Mouse (Mus musculus) right cerebral cortex, postnatal 36 days (tissue): ENCODE measurements at regions not wholly inside any gene's neighbourhood (a gene's known extent, or its start where the extent isn't known, plus 50 kb on each side); places are given as distances from the start of the nearest gene placed in this dataset.
A peak's percentile ranks its signal among the peaks of the same experiment; 100 is the strongest.

Experiments used
- DNase-seq, 2 experiments: peaks; one replicate each; pipeline ENCODE4 v3.0.0; 2022; ENCODE audit warnings: low spot score in 2 of 2, mixed read lengths in 1 of 2

DNA sequence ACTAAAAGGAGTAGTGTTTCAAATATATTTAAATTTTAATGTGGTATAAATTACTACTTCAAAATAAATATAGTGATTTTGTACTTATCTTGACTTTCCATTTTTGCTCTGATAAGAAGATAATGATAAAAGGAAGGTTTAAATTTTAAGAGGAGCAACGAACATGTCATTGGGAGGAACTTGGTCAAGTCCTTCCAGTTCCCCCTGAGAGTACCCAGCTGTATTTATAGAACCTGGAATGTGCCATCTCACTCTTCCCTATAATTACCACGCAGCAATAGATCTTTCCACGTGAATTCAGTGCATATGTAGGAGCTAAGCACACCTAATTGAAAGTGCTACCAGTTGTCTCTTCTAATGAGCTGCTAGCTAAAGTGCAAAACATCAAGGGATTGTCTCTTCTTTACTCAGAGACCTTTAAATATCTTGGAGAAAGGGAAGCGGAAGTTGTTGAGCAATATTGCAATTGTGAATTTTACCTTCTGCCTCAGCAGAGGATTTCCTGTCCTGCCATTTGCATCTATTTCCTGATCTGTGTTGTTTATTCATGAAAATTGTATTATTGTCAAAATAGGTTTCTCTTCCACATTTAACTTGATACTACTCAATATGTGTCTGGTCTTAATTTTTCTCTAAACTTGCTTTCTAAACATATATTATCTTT lies 1243.0 kb upstream of the Zeb2 start:
- DNase-seq = no peak

DNA sequence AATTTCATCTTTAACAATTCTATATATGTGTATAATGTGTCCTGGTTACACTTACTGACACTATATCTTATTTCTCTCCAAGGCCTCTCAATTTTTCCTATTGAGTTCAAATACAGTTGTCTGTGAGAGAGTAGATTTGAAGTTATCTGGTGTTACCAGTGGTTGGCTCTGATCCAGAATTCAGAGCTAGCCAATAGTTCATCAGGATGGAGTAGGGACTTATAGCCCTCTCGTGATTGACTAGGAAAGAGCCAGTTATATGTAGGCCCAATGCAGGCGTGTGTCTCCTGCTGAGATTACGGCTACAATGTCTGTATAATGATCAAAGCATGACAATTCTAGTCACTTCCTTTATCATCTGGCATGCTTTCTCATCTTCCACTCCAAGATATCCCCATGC lies 1241.0 kb upstream of the Zeb2 start:
- no peak for DNase-seq

DNA sequence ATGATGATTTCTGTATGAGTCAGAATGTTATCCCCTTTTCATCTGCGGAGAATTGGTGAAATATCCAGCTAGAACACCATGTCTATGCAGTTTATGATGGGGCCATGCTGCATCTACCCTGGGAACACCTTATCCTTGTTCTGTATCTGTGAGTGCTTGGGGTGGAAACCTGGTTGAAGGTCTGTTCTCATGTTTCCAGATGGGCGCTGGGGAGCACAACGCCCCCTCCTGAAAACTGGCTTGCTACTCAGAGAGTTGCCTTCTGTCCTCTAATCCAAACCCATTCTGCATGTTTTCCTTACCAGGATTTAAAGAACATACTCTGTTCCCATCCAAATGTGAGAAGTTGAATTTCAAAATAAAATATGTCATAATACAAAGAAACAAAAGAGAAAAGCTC lies 1239.5 kb upstream of the Zeb2 start:
- DNase-seq = no peak

DNA sequence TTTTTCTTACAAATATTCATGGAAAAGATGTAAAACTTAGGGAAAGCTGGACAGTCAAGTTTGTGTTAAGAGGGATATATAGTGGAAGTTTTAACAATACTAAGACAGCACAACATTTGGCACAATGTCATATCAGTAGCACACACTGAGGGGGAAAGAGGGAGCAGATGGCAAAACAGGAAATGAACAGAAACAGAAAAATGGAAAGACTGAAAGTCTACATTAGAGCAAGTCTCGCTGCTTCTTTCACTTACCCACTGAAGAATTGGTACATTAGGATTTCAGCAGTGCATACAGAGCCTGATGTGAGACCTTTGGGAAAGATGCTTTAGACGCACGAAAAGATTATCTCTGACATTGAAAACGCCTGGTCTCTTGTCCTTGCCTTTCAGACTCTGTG lies 1223.5 kb upstream of the Zeb2 start:
- no peak for DNase-seq

DNA sequence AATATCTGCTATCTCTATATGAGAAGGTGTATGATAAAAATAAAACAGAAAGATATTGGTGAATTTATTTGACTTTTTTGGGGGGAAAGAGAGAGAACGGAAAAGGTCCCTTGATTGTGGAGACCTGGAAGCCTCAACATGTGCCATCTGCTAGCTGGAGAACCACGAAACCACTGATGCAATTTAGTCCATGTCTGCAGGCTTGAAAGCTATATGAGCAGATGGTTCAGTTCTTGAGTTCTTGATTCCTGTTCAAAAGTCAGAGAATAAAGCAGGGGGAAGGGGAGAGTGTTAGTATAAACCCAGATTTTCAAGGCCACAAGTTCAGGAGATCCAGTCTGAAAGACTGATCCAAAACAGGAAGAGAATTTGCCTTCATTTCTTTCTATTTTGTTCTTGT lies 1199.5 kb upstream of the Zeb2 start:
- DNase-seq = no peak

DNA sequence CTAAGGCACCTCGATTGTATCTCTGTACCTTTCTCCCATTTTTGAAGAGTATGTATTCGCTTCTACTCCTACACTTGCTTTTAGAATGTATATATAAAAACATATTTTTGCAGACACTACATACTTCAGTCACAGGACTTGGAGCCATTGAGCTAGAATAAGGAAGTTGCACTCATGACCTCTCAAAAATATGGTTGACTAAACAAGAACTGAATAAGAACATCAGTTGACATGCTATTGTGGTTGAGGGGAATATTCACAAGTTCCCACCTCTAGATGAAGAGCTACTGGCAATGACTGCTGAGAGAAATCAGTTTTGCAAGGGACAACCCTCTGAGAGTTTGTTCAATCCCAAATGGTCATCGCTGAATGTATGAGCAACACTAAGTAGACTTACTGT lies 1198.0 kb upstream of the Zeb2 start:
- no peak for DNase-seq

DNA sequence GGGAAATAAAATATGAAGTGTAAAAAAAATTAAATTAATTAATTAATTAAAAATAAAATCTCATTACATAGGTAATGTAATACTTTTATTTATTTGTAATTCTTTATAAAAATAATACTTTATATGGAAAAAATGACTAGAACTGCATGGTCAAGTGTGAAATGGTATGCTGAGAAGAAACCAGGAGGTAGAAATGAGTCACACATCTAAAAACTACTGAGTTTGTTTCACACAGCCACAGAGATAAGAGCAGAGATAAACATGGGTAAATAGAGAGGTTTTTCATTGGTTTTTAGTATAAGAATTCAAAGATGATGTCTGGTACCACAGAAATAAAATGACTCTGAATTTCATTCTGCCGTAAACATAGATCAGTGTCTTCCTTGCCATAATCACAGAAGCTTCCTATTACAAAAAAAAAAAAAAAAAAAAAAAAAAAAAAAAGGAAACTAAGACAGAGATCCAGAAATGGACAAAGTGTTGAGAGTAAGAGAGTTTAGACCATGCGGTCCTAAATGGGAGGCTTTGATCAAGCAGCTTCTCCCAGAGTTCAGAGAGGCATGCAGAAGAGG lies 1190.5 kb upstream of the Zeb2 start:
- DNase-seq = no peak

DNA sequence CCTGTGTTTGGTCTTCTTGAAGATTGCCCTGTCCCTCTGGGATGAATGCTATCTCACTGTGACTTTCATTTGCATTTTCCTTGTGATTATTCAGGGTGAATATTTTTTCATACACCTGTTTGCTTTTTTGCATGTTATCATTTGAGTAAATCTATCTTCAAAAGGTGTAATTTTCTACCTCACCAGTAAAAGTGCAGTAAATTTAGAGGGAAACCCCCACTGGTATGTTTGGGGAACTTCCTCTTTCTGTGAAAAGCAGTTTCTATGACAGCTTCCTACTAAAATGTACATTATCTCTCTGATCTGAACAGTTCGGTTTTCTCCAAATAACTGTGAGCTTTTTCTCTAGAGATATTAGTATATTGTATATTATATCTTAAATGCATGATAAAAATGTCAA lies 1185.4 kb upstream of the Zeb2 start:
- DNase-seq = no peak

DNA sequence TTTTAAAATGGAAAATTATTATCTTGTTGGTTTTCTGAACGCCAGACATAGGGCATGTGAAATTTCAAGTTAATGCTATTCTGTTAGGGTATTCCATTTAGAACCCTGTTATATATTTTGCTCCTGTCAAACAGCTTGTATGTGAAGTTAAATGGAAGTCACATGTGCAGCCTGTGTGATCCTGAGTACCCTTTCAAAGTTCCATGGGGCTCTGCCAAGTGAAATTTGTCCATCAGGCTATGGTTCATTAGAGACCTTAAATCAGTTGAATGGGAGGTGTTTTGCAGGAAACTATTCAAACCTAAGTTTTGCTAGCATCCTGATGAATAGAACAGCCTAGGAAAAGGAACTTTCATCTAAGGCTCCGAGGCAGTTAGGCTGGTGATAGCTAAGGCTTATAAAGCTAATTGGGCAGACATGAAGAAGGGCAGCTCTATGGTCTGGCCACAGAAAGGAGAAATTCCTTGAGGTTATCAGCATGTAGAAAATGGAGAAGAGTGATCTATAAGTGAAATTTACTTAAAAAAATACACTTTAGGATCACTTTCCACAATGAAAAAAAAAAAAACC lies 1180.2 kb upstream of the Zeb2 start:
- DNase-seq = no peak

DNA sequence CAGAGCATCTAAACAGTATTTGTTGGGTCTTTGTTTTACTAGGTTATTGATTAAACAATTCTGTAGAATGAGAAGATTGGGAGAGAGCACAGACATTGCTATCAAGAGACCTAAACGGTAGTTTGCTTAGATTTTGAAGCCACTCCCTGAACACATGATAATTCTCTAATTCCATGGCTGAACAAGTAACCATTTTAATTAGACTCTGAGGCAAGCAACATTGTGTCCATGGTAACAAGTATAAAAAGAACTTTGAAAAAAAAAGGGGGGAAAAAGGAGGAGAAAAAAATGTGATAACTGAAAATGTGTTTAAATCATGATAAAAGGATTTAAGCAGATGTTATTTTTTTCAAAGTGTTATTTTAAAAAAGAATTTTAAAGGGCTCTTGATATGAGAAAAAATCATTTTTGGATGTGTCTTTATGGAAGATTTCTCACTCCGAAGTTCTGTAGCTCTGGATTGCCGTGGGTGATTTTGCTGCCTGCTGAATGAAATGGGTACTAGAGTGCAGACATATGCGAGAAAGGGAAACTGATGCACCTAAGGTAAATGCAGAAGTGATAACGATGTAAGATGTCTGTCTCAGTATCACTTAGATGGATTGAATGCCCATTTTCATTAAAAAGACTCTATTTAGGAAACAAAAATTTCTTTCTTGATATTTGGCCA lies 1166.9 kb upstream of the Zeb2 start:
- peak in 1 of 2 experiments; percentile 5 for DNase-seq

DNA sequence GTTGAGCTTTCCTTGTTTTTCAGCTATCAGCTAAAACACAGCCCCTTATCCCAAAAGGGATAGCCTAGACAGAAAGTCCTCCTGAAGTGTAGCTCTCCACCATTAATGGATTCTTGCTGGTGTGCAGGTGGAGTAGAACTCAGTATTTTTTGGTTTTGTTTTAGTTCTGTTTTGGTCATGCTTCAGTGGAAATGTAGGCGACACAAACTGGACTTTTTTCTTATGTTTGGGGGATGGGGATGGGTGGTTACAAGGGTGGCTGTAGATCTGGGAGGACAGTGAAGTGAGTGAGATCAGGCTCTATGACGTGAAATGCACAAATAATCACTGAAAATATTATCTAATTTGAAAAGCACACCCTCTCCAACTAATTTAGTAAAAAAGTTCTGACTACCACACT lies 1163.6 kb upstream of the Zeb2 start:
- DNase-seq = no peak

DNA sequence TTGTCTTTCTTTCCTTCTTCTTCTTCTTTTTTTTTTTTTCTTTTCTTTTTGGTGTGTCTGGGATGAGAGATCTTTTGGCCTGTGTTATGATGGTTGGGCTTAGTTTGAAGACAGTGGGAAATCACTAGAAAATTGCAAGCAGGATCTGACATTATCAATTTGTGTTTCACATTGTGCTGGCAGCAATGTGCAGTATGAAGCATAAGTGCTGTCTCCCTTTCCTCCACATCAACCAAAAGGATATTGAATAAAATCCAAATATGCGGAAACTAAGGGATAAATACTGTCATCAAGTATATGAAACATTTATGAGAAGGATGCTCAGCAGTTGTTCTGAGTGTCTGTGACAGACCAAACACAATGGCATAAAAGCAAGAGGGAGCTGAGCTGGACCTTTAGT lies 1144.4 kb upstream of the Zeb2 start:
- no peak for DNase-seq

DNA sequence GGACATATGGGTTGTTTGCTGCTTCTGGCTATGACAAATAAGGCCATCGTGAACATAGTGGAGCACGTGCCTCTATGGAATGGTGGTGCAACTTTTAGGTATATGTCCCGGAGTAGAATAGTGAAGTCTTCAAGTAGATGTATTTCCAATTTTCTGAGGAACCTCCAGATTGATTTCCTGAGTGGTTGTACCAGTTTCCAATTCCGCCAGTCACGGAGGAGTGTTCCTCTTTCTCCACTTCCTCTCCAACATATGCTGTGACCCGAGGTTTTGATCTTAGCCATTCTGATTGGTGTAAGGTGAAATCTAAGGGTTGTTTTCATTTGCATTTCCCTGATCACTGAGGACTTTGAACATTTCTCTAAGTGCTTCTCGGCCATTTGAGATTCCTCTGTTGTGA lies 1134.4 kb upstream of the Zeb2 start:
- no peak for DNase-seq

DNA sequence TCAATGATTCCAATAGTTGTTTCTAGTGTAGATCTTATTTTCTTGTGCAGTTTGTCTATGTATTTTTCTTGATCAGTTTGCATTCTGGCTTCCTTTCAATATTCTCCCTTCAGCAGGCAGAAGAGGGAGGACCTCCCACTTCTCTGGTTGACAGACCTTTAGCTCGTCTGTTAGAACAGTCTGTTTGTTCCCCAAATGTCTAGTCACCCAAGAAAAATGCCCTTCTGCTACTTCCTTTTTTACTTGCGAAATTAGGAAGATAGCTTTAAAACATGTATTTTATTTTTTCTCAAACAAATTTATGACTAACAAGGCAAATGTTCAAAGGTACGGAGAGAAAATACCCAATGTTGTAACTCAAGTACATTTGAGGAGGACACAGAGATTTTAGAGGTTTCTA lies 1128.5 kb upstream of the Zeb2 start:
- no peak for DNase-seq

DNA sequence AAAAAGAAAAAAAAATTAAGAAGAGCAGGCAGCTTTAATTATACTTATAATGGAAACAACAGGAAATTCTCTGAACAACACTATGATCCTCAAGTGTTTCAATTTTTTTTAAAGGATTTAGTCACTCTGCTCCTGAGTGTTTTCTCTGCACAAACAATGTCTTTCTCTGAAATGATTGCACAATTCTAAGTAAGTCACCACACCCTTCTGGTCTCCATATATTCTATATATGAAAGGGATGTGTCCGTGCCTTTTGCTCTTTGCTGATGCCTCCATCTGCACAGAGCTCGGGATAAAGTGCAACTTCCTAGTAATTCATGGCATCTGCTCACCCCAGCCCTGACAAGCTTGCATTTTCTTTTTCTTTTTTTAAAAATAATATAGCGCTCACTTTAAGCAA lies 1127.5 kb upstream of the Zeb2 start:
- DNase-seq = no peak

DNA sequence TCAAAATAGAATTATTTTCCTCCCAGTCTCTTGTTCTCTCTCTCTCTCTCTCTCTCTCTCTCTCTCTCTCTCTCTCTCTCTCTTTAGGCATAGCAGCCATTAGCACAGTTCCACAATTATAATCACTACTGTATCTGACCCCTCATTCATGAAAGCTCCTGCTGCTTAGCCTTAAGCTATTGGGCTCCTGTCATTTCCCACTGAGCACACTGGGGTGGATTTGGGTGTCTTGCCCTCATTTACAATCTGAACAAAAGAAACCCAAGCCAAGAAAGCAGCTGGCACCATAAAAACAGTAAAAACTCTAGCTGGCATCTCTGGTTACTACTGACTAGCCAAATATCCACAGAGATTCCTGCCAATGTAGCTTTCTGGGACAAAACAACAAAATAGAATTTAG lies 1125.6 kb upstream of the Zeb2 start:
- DNase-seq = no peak

DNA sequence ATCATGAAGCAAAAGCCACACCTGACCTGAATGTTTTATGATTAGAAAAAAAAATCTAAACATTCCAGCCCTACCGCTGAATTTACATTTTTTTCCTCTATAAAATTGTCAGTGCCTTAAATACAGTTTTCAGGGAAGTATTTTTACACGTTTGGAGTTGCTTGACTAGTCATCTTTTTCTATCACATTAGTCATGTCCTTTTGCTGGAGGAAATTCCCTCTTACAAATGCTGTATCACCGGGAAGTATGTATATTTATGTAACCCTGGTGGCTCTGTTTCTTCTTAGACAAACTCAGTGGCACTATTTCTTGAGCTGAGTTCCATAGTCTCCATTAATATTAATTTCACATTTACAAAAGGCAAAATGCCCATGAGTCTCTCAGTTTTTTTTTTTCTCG lies 1122.7 kb upstream of the Zeb2 start:
- no peak for DNase-seq

DNA sequence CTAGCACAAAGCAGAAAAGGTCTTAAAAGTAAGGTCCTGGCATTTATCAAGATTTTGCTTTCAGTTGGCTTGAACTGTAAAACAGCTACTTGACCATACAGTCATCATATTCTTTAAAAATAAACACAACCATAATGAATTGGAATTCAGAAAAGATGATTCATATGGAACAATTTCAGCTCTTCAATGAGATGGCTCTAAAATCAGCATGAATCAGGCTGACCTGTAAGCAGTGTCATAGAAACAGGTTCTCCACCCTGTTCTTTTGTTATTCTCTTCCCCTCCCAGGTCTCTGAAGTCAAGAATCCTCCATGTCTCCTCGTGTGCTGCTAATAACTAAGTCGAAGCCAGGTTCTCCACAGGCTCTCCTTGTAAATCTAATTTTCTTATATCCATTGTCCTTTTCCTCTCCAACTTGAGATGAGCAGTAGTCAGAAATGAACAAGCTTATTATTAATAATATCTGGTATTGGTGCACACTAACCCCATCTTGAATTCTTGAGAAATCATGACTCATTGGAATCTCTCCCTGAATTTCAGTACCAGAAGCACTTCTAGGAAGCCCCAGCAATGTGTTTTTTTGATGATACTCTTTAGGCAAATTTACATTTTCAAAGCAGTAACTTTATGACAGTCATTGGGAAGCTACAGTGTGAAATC lies 1113.7 kb upstream of the Zeb2 start:
- no peak for DNase-seq

DNA sequence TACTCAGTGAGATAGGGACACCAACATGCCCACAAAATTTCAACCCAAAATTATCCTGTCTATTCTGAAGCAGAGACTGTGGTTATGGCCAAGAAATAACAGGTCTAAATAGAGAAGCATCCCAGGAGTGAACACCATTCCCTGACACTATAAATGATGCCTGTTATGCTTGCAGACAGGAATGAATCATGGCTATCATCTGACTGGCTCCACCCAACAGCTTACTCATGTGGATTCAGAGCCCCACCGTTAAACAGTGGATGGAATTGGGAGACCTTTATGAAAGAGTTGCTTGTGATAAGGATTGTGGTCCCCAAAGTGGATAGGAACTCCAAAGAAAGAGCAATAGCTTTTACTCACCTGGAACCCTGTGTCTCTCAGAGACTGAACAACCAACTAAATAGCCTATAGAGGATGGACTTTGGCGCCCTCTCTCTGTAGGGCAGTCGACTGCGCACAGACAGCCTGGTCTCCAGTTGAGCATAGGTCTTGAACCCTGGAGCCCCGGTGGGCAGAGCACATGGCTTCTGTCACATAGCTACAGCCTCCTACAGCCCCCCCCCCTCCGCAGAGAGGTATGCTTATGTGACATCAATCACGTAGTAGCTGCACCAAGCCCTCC lies 1101.3 kb upstream of the Zeb2 start:
- no peak for DNase-seq

DNA sequence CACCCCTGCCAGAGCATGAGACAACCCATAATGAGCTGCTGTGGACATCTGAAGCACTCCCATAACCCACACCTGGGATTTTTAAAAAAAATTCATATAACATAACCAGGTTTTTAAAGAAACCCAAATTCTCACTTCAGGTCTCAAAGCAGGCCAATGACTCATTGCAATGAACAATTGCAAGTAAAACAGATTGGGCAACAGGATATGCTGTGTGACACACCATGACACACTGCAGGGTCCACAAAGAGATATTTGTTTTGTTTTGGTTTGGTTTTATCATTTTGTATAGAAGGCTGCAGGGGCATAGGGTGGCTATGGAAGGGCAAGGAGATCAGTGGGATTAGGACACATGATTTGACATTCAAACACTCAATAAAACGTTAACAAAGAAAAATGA lies 1082.1 kb upstream of the Zeb2 start:
- no peak for DNase-seq

DNA sequence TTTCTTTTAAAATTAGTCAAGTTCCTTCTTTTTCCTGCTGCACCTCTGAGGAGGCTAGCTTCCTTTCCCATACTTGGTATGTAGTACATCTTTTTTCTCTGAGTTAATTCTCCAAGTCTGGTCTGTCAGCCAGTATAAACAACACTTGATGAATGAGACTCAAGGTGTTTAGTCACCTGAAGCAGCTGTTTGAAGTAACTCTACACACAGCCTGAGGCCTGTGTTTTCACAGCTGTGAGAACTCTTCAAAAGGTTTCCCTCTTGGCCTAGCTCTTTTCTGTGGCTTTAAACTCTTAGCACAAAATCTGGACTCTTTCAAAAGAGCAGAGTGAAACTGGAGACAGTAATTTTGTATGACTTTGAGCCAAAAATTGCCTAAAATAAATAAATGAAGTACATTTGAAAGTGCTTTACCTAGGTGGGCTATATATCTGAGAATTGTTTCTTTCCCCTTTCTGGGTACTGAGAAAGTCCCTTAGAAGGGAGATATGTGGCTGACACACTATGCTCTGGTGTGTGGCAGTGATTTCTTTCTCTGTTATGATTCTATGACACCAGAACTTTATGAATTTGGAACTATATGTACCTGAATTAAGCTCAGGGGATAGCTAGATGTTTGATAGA lies 1070.2 kb upstream of the Zeb2 start:
- DNase-seq = no peak

DNA sequence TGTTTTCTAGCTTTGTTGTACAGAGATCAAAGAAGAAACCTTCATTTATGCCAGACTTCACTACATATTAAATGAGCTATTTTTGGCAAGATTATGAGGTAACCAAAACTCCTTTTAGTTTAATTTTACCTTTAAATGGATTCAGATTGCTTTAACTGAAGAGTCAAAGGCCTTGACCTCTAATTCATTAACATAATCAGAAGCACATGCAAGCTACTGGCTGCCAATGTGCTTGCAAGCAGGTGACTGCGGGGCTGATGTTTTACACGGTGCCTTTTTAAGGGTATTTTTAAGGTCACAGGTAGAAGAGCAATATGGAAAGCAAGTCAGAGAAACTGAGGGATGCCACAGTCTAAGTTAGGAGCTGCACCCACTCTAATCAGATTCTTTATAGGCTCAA lies 1066.0 kb upstream of the Zeb2 start:
- no peak for DNase-seq
